Mouse (Mus musculus) thymus, postnatal 10 days (tissue): ENCODE measurements around the gene Ctxn1.

Experiments
- DNase-seq, 2 experiments: peaks; one replicate each; pipeline ENCODE4 v3.0.0; 2021; ENCODE audit warnings: low spot score in 2 of 2

The Ctxn1 gene

GRCm38 (mm10) chr8:4214006-4214980 lies 44.8 kb downstream of the Ctxn1 start:
- DNase-seq, result peak in 1 of 2 experiments; percentile 26

GRCm38 (mm10) chr8:4213210-4214005 lies 45.7 kb downstream of the Ctxn1 start:
- DNase-seq, result peak; percentile 46

DNA sequence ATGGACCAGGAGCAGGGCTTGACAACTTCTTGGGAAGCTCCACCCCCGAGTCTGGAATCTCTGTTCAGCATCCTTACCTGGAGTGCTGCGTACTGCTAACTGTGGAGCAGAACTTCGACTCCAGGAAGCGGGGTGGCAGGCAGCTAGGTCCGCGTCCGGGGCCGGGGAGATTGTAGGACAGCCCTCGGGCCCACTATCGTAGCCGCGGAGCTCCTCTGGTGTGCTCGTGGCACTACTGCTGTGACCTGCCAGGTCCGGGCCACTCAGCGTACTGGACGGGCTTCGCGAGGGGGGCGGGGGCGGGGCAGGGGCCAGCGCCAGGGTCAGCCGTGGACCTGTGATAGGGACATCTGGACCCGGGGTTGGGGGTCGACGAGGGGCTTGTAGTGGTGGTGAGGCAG lies 46.3 kb downstream of the Ctxn1 start:
- no peak for DNase-seq

DNA sequence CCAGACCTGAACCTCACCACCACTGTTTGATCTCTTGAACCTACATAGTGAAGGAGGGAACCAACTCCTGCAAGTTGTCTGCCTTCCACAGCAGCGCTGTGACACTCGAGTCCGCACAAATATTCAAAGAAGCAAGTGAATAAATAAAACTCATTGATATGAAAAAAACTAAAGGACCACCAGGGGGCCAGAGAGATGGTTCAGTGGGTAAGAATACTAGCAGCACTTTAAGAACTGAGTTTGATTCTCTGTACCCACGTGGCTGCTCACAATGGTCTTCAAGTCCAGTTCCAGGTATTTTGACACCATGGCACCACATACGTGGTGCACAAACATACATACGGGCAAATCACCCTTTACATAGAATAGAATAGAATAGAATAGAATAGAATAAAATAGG lies 48.0 kb downstream of the Ctxn1 start:
- no peak for DNase-seq
